ENCODE assay signal across 8 mouse cellular contexts in genomic region chr2:131902867-131903266, GRCm38 (mm10). TPM values are rescaled to one million over a fixed set of nuclear protein-coding genes. Genes with fewer than 3 reads are reported as not detected.
DNase-seq lines count a peak whose midpoint lies in the region; ATAC-seq and TF ChIP-seq lines count a peak whose summit lies in the region.

No protein-coding gene starts in this region.

- no peak for TF ChIP-seq POLR2A in lung, adult 2 months (IDR thresholded peaks at IDR 0.05; ENCODE audit: borderline replicate concordance, extremely low read depth, low read depth, low read length)

- no peaks in the 10 kb centered on the region for H3K4me1 ChIP-seq in lung, adult 2 months (ENCODE audit: control insufficient read depth, insufficient read depth, low read length)
- H3K4me1 ChIP-seq in hindbrain, postnatal 0 days (ENCODE audit: insufficient read depth, low read length), result no peaks in the 10 kb centered on the region

- TF ChIP-seq CTCF in lung, adult 2 months (IDR thresholded peaks at IDR 0.05; ENCODE audit: insufficient read depth, low read length), result no peak
- no peak for TF ChIP-seq CTCF in hindbrain, postnatal 0 days (IDR thresholded peaks at IDR 0.05; ENCODE audit: low read depth)

- H3K9ac ChIP-seq in hindbrain, postnatal 0 days (replicated peaks; ENCODE audit: low read length), result no peak overlapping the region

- no peaks in the 10 kb centered on the region for H3K9me3 ChIP-seq in hindbrain, postnatal 0 days (ENCODE audit: low read length)

- WGBS in lung, adult 2 months, result 42% methylated on average over 8 of the region's 8 CpGs
- 40% methylated on average over 8 of the region's 8 CpGs for WGBS in hindbrain, postnatal 0 days

- no peak for ATAC-seq in hindbrain, postnatal 0 days

- H3K4me2 ChIP-seq in hindbrain, postnatal 0 days (ENCODE audit: low read depth, low read length), result no peak overlapping the region

- no peaks in the 10 kb centered on the region for H3K36me3 ChIP-seq in hindbrain, postnatal 0 days (ENCODE audit: insufficient read depth, low read length)

- DNase-seq in embryo, embryonic 10 days (ENCODE audit: low spot score), result peak; percentile 26
- DNase-seq in embryo, embryonic 10.5 days (ENCODE audit: low spot score), result no peak
- peak; percentile 80 for DNase-seq in MN1 (ENCODE audit: low spot score)
- DNase-seq in heart, adult 18-20 months, result peak; percentile 77 to 87
- peak; percentile 33 for DNase-seq in lung, adult 2 months
- no peak for DNase-seq in hindbrain, postnatal 0 days (ENCODE audit: low spot score)
- DNase-seq in frontal cortex, postnatal 25 days (ENCODE audit: low spot score in 2 of 2), result no peak
- no peak for DNase-seq in retina, postnatal 1 day

- H3K4me3 ChIP-seq in lung, adult 2 months (replicated peaks; ENCODE audit: extremely low read depth, low read depth, low read length), result no peak overlapping the region
- H3K4me3 ChIP-seq in hindbrain, postnatal 0 days (ENCODE audit: low read length), result no peak overlapping the region

- no peaks in the 10 kb centered on the region for H3K27me3 ChIP-seq in hindbrain, postnatal 0 days (ENCODE audit: insufficient read depth, low read length)

- H3K27ac ChIP-seq in hindbrain, postnatal 0 days, result no peak overlapping the region; the same call in 1 of the 2 replicates

RNA-seq across cellular contexts. Expression of gene Prnp, which starts 6.9 kb away (rescaled TPM):
- total RNA-seq in heart, adult 18-20 months (2021), result 100 to 1,000 TPM; 127 to 135 TPM
- 95.5 and 102 TPM in 2 replicates for polyA plus RNA-seq in lung, adult 2 months (2012; rRNA removed)
- 203 and 212 TPM in 2 replicates for total RNA-seq in hindbrain, postnatal 0 days (2014; rRNA removed)
- 227 and 234 TPM in 2 replicates for polyA plus RNA-seq in hindbrain, postnatal 0 days (2015; fragmentation: Nextera tagmentation; extraction: Ambion mirVana)

RNA-seq across cellular contexts. Expression of gene Prn, which starts 6.9 kb away (rescaled TPM):
- under 1 TPM; 0.42 to 0.64 TPM for total RNA-seq in heart, adult 18-20 months (2021)
- not detected in 2 replicates for polyA plus RNA-seq in lung, adult 2 months (2012; rRNA removed)
- total RNA-seq in hindbrain, postnatal 0 days (2014; rRNA removed), result not detected in 2 replicates
- 0.25 and 0.26 TPM in 2 replicates for polyA plus RNA-seq in hindbrain, postnatal 0 days (2015; fragmentation: Nextera tagmentation; extraction: Ambion mirVana)

RNA-seq across cellular contexts. Expression of gene Erv3, which starts 43.3 kb away (rescaled TPM):
- not detected for total RNA-seq in heart, adult 18-20 months (2021)
- not detected in 2 replicates for polyA plus RNA-seq in lung, adult 2 months (2012; rRNA removed)
- not detected in 2 replicates for total RNA-seq in hindbrain, postnatal 0 days (2014; rRNA removed)
- polyA plus RNA-seq in hindbrain, postnatal 0 days (2015; fragmentation: Nextera tagmentation; extraction: Ambion mirVana), result 0.04 TPM in 1 of 2 replicates, not detected in the other

RNA-seq across cellular contexts. Expression of gene Prnd, which starts 47.8 kb away (rescaled TPM):
- total RNA-seq in heart, adult 18-20 months (2021), result 1 to 10 TPM in 1 of 2 experiments, not detected in 1; 1.7 TPM
- polyA plus RNA-seq in lung, adult 2 months (2012; rRNA removed), result 0.95 and 1.1 TPM in 2 replicates
- total RNA-seq in hindbrain, postnatal 0 days (2014; rRNA removed), result 4.4 and 5.6 TPM in 2 replicates
- 6.4 and 7.2 TPM in 2 replicates for polyA plus RNA-seq in hindbrain, postnatal 0 days (2015; fragmentation: Nextera tagmentation; extraction: Ambion mirVana)

Comparison
In these comparisons a context has a peak if more than half of its experiments do, and no peak if none do; other contexts are left out.
1. DNase-seq: peak in embryo, embryonic 10 days (single experiment), MN1 (single experiment), heart, adult 18-20 months (2 of 2) and lung, adult 2 months (single experiment); none in embryo, embryonic 10.5 days (single experiment), hindbrain, postnatal 0 days (single experiment), frontal cortex, postnatal 25 days (0 of 2) and retina, postnatal 1 day (single experiment).